Mouse (Mus musculus): ENCODE results near the gene Nudt1.
"Not testable (repeated sequence)": the region's sequence is repeated elsewhere in the genome, so short reads cannot be mapped to it uniquely, and the experiment has no call there.

Nudt1 gene

DNA sequence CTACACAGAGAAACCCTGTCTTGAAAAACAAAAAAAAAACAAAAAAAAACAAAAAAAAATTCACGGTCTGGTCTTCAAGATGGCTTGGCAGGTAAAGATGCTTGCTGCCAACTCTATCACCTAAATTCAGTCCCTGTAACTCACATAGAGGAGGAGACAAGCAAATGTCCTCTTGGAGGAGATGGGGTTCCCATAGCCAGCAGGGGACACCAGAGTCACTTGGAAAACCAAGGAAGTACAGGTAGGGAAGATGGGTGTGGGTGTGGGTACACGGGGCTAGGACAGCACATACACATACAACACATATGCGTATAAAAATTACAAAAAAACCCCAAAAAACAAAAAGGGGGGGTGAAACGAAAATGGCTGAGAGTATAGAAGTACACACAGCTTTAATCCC lies 21.4 kb downstream of the Nudt1 start:
- DNase-seq (ENCODE audit: low read depth, low spot score) = no peak

DNA sequence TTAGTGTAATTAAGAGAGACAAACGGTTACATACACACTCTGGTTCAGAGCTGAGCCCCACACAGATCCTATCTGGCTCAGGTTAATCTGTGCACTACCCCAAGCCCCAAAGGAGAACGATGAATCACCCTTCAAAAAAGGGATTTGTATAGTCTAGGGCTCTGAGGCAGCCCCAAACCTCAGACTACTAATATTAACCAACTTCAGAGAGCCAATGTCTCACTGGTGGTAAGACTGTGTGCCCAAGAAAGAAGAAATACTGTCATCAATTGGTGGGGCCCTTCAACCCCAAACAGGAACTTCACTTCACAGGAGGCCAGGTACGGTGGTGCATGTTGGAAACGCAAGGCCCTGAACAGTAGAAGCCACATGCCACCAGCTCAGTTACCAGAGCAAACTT lies 23.8 kb downstream of the Nudt1 start:
- DNase-seq (ENCODE audit: low read depth, low spot score) = no peak

DNA sequence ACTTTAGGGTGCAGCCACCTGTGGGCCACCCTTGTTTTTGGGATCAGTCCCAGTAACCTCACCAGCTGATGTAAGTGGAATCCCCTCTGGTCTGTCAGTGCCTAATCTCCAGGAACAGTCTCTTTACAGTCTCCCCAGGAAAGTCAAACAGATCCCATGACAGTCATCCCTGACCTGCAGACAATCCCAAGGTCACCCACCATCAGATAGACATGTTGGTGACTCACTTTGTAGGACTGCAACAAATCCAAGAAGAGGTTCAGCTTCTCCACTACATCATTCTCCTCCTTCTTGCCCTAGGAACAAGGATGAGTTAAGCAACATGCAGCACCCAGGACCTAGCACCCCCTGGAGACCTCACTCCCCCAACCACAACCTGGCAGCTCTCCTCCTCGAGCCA lies 24.6 kb downstream of the Nudt1 start:
- no peak for DNase-seq (ENCODE audit: low read depth, low spot score)

DNA sequence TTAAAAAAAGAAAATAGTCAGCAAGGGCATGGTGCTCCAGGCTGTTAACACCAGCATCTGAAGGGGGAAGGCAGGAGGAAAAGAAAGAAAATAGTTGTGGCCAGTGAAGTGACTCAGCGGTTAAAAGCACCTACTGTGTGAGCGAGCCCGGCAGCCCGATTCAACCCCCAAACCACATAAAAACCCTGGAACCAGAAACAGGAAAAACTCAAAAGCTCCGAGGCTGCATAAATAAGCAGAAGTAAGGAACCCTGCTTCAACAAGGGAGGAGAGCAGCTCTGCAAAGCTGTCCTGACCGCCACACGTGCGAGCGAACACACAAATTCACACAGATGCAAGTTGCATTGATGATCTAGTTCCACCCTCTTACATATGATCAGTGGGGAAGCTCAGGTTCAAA lies 28.4 kb downstream of the Nudt1 start:
- DNase-seq (ENCODE audit: low read depth, low spot score) = no peak

DNA sequence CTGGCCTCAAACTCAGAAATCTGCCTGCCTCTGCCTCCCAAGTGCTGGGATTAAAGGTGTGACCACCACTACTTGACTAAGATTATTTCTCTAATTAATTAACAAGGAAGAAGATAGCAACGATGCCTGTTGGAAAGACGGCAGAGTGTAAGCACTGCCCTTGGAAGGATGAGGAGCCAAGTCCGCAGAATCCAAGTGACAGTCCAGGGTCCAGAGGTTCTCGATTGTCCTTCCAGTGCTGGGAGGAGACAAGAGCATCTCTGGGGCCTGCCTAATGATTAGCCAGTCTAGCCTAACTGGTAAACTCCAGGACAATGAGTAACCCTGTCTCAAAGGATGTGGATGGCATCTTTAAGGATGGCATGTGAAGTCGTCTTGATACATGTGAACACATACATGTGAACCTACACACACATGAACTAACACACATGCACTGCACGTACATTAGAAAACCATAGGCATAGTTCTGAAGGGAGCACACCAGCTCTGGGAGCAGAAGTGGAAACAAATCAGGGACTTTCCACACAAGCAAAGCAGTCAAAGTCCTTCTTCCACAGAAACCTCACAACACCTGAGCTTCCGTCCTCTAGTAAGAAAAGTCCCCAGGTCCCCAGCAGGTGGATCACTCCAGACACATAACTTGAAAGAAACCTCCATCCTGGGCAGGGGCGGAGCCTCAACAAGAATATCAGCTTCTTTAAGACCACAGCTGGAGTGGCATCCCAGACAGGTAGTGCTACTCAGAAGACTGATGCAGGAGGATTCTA lies 29.5 kb downstream of the Nudt1 start:
- no peak for DNase-seq (ENCODE audit: low read depth, low spot score)

DNA sequence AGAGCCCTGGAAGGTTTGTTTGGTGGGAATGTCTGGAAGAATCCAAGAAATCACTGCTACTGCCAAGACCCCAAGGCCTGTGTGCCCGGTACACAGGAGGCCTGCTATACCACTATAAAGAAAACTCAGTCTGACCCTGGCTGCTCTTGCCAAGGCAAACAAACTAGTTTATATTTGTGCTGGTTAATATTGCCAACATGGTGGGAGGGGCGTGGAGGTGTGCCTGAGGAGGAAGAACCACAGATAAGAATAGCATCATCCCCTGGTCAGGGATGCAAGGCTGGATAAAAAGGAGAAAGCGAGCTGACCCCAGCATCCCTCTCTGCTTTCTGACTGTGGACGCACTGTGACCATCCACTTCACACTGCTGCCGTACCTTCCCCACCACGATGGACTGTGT lies 30.9 kb downstream of the Nudt1 start:
- DNase-seq (ENCODE audit: low read depth, low spot score) = no peak

DNA sequence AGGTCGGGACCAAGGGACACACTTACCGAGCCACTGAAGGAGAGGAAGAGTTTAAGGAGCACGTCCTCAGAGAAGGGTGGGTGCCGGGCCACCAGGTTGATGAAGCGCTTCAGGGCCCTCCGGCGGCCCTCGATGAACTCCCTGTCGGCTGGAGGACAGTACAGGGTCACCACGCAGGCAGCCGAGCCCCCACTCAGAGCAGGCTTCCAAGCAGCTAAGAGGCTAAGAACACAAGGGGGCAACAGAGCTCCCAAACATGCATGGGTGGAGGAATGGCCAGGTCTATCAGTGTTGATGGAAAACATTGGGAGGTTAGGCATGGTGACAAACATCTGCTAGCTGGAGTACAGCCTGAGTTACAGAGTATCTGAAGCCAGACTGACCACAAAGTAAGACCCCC lies 34.5 kb downstream of the Nudt1 start:
- DNase-seq (ENCODE audit: low read depth, low spot score) = no peak

DNA sequence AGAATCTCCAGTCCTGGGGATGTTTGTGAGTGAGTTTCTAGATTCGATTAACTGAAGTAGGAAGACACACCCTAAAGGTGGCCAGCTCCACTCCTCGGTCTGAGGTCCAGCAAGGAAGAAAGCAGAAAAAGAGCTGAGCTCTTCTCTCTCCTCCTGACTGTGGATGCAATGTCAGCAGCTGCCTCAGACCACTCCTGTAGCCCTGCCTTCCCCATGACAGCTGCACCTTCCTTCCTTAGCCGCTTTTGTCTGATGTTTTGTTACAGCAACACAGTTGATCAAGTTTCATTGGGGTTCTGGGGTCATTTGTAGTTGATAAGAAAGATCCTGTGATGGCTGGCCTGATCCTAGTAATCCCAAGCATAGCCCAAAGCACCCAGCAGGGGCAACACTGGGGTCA lies 36.0 kb downstream of the Nudt1 start:
- DNase-seq (ENCODE audit: low read depth, low spot score) = no peak

DNA sequence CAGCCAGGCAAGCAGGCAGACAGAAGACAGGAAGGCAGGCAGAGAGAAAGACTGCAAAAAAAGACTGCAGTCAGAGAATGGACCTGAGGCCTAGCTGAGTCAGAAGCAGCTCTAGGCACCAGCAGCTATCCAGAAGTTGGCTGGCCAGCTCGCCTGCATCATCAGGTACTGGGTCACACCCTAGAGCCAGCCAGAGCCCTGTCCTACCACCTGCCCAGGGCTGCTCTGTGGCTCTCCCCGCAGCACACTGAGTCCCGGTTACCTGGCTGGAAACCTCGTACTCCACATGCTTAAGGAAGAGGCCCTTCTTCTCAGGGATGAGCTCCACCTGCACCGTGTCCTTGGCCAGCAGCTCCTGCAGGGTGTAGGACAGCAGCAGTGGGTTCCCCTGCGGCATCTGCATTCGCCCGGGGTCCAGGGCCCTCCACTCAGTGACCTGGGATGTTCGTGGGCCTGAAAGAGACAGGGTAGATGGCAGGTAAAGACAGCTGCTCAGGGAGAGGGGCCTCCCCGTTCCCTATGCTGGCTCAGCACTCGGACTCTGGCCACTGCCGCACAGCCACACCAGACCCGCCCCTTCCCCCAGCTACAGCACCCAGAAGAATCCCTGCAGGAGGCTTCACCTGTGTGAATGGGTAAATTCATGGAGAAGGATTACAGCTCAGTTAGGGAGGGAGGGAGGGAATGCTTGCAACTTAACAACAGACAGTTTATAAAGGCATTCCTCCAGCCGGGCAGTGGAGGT lies 38.6 kb downstream of the Nudt1 start:
- DNase-seq (ENCODE audit: low read depth, low spot score) = no peak

DNA sequence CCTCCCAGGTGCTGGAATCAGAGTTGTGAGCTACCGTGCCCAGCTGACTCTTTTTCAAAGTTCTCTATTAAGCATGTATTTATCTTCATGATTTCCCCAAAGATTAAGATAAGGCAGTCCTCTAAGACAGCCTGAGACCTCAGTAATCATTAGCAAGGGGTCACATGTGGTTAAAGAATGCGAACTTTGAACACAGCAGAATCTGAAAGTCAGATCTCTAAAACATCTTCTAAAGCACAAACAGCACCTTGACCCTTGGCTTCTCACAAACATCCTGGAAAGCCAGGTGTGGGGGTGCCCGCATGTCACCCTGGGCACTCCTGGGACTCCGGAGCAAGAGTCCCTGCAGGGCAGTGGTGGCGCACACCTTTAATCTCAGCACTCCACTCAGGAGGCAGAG lies 43.0 kb downstream of the Nudt1 start:
- DNase-seq (ENCODE audit: low read depth, low spot score) = no peak

DNA sequence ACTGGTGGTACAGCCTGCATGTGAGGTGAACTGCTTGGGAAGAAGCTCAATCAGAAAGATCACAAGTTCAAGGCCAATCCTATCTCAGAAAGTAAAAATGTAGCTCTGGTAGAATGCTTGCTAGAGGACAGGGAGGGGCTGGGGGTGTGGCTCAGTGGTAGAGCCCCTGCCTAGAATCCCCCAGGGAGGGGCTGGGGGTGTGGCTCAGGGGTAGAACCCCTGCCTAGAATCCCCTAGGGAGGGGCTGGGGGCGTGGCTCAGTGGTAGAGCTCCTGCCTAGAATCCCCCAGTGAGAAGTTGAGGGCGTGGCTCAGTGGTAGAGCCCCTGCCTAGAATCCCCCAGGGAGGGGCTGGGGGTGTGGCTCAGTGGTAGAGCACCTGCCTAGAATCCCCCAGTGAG lies 46.7 kb downstream of the Nudt1 start:
- DNase-seq (ENCODE audit: low read depth, low spot score) = not testable (repeated sequence)

DNA sequence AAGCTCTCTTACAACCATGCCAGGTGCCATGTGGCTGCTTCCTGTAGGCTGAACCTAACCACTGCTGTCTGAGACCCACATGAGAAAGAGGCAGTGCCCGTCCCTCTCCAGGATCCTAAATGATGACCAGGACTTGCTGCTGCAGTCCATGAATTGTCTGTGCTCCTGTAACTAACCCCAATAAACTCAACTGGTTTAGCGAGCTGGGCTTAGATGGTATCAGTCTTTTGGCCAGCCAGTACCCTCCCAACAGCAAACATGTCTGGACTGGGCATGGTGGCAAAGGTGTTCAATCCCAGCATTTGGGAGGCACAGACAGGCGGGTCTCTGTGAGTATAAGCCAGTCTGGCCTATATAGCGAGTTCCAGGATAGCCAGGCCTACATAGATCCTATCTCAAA lies 47.5 kb downstream of the Nudt1 start:
- DNase-seq (ENCODE audit: low read depth, low spot score) = no peak

DNA sequence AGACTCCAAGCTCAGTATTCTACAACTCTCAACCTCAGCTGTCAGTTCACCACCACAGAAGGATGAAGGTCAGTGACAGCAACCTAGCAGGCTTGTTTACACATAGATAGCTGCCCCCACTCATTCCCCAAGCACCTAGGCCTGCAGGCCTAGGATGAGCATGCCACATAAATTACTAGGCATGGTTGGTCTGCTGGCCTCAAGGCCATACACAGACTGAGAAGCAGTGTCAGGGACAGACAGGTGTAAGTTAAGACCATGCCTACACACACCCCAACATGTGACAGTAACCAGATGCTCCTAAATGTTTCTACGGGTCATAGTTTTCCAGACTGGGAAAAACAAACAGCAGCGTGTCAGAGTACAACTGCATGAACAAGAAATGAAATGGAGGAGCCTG lies 48.0 kb downstream of the Nudt1 start:
- no peak for DNase-seq (ENCODE audit: low read depth, low spot score)

DNA sequence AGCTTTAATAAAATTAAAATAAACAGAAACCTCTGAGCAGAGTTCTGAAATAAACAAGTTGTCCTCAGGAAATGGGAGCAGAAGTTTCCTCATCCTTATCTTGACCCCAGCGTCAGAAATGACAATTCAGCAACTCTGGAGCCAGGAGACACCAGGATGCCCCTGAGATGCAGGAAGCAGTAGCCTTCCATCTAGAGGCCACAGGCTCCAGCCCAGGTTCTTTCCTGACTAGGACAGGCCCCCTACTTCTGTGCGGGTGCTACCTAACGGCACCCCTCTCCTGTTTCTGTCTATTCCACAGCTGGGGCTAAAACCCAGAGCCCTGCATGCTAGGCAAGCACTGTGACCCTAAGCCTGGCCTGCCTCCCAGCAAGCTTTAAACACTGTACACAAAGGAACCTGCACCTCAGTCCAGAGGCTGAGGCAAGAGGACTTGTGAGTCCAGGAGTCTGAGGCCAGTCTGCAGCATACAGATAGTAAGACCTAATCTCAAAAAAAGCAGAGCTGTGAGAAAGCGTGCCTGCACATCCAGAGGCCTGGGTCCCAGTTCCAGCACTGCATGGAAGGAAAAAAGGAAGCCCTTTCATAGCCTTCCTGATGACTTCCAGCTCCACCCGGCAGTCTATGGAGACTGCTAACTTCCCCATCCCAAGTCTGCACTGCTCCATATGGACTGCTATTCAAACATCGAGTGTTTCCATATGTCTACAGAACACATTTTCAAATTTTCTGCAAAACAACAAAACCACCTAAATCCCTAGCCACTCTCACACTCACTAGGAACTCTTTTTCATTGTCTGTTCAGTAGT lies 49.2 kb downstream of the Nudt1 start:
- DNase-seq (ENCODE audit: low read depth, low spot score) = no peak

DNA sequence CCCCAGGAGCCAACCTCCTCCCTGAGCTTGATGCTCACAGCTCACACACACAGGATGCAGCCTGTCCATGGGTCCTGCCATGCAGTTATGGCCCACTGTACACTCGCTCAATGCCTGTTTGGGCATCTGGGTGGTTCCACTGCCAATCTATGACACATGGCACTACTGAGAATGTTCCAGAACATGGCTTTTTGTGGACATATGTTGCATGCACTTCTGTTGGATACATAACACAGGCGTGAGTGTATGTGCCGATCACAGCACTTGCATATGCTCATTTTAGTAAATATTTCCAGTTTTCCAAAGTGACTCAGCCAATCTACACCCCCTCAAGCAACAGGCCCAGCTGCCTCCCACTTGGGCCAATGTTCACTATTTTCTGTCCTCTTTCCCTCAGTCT lies 50.2 kb downstream of the Nudt1 start:
- peak; percentile 64 for DNase-seq (ENCODE audit: low read depth, low spot score)

DNA sequence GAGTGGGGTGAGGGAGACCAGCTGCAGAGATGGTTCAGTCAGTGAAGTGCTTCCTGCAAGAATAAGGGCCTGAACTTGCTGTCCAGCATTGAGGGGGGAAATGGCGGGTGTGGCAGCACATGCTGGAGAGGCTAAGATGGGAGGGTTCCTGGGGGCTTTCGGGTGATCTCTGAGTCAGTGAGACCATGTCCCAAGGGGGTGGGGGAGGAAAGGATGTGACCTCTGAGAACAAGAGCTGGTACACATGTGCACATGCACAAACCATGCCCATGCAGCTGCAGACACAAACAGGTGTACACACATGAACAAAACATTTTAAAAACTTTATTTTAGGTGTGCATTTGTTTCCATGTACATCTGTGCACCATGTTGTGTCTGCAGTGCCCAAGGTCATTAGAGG lies 52.3 kb downstream of the Nudt1 start:
- no peak for DNase-seq (ENCODE audit: low read depth, low spot score)

DNA sequence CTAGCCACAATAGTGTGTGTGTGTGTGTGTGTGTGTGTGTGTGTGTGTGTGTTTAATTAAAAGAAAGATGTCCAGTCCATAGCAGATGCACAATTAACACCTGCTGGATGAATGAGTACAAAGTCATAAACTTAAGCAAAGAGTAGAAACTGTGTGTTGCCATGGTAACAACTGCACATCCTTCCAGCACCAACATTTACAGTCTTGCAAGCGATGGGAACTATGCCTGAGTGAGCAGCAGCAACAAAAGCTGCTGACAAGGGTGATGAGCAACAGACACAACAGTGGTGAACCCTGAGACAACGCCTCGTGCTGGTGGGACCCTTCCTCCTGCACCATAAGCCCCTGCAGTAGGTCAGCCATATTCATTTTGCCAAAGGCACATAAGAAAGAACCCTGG lies 52.8 kb downstream of the Nudt1 start:
- DNase-seq (ENCODE audit: low read depth, low spot score) = no peak

DNA sequence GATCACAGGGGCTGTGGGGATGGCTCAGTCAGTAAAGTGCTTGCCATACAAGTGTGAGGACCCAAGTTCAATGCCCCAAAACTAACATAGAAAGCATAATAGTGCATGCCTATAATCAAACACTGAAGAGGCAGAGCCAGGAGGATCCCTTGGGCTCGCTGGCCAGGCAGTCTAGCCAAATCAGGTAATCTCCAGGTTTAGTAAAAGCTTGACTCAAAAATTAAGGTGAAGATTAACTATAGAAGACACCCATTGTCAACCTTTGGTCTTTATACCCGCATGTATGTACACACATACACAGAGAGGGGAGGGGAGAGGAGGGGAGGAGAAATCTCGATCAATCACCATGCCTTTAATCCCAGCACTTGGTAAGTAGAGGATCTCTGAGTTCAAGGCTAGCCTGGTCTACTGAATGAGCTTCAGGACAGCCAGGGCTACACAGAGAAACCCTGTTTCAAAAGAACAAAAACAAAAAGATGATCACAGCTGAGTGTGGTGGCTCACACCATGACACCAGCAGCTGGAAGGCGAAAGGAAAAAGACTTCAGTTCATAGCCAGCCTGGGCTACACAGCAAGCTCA lies 53.9 kb downstream of the Nudt1 start:
- no peak for DNase-seq (ENCODE audit: low read depth, low spot score)

DNA sequence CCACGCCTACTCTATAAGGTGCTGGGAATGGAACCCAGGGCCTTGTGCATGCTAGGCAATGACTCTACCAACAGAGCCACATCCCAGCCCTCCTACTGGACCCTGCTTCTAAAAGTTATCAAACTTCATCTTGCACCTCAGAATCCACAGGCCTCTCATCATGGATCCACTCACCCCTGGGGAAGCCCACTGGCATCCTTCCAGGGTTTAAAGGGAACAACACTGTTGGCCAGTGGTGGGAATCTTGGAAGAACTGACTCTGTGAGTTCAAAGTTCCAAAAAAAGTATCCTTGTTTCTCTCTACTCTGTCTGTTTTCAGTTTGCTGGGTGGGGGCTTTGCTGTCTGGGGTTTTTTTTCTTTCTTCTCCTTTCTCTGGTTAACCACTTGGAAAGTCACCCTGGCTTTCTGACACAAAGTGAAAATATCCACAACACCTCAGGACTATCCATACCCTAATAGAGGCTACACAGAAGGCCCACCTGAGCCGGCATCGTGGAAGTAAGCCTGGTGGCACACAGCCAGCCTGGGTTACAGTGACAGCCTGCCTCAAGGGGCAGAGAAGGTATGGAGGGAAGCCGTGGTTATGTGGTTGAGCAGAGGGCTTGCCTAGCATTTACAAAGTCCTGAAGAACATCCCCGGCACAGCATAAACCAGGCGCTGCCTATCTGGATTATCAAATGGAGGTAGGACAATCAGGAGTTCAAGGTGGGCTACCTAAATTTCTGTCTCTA lies 56.8 kb downstream of the Nudt1 start:
- no peak for DNase-seq (ENCODE audit: low read depth, low spot score)

DNA sequence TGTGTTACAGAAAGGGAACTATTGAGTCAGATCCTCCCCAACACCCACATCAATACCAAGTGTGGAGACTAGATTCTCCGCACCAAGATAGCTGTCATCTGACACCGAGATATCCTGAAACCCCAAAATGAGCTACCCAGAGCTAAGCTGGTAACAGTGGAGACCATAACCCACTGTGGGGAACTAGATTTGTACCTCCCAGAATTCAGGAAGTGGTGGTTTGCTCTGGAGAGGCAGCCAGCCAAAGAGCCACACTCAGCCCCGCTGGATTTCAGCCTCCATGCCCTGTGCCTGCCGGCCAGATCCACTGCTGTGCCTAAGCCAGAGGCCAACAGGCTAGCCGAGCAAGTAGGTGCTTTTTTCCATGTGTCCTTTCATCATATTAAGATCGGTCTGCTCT lies 57.8 kb downstream of the Nudt1 start:
- no peak for DNase-seq (ENCODE audit: low read depth, low spot score)

DNA sequence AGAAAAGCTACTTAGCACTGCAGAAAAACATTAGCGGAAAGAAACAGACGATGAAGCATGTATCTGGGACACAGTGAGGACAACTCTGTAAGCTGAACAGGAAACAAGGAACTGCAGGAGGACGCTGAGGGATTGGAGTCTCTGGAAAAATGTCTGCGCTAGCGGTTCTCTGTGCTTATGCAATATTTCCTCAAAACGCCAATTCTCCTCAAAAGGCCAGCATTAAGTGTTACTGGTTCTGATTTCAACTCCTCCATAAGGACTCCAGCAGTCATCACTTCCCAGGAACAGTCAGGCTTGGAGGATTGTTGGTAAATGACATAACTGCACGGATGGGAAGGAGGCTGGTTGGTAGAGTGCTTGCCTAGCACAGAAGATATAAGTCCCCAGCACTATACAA lies 59.7 kb downstream of the Nudt1 start:
- DNase-seq (ENCODE audit: low read depth, low spot score) = no peak

DNA sequence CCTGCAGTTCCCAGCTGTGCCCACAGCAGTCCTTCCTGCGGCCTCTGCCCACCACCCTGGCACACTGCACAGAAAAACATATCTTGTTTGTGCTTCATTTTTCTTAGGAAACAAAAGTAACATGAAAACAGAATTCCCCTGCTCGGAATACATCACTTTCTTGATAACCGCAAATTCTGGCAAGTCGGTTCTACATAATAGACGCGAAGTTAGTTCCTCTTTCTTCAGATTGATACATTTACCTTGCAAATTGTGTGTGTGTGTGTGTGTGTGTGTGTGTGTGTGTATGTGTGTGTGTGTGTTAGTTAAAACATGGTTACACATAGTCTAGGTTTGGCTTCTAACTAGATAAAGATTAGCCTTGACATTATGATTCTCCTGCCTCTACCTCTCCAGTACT lies 61.2 kb downstream of the Nudt1 start:
- DNase-seq (ENCODE audit: low read depth, low spot score) = no peak

All from brain, embryonic 18.5 days (tissue).